Mouse (Mus musculus): ENCODE data around the gene Mrgprb3. TPM values are rescaled to one million over a fixed set of nuclear protein-coding genes. Genes with fewer than 3 reads are reported as not detected.

The Mrgprb3 gene
- total RNA-seq (2023) = not detected

DNA sequence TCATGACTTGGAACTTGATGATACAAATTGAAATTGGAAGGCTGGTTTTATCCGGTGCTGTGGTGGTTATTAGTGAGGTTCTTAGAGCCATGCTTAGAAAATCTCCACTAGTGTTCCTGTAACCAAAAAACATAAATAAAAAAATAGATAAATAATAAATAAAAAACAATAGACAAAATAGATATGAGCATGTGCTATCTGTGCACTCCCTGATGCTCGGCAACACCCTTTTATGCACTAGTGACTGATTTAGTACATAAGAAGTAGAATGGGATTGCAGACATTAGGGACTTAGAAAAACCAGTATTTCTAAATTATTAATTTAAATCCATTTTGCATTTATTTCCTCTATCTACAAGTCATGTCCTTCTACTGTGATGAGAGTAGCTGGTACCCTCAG lies at the start of gene Mrgprb3:
Gene Mrgprb3 (minus strand): TSS at position 101 of the 400 bp plus-strand sequence.

Other genes starting within 250 kb of the Mrgprb3 start
- not detected for gene Mrgprb1, start 187.5 kb downstream of the Mrgprb3 start, total RNA-seq (2023)
- not detected for gene Mrgprx2, start 144.5 kb downstream of the Mrgprb3 start, total RNA-seq (2023)
- gene Mrgprb2, start 85.7 kb downstream of the Mrgprb3 start, total RNA-seq (2023) = not detected
- 10 to 100 TPM; 18.0 to 18.1 TPM for gene Zdhhc13, start 145.2 kb upstream of the Mrgprb3 start, total RNA-seq (2023)
- under 1 TPM; 0.79 to 0.97 TPM for gene Csrp3, start 204.2 kb upstream of the Mrgprb3 start, total RNA-seq (2023)
- gene E2f8, start 237.8 kb upstream of the Mrgprb3 start, total RNA-seq (2023) = 10 to 100 TPM; 69.6 to 78.3 TPM

Measured in neutrophil, adult 83 days (primary cell).